Mouse (Mus musculus): ENCODE results near the gene Pus7l. TPM values are rescaled to one million over a fixed set of nuclear protein-coding genes. Genes with fewer than 3 reads are reported as not detected.
A peak's percentile ranks its signal among the peaks of the same experiment; 100 is the strongest.

Gene Pus7l
- polyA plus RNA-seq, 1 experiment = 6.4 TPM

GRCm38 (mm10) chr15:94532306-94532705 is 11.0 kb downstream of the Pus7l start:
- H3K27ac ChIP-seq (ENCODE audit: control insufficient read depth, insufficient read depth, low read length) = no peak overlapping the region
- WGBS = 95% methylated on average over 5 of the region's 5 CpGs
- H3K36me3 ChIP-seq (ENCODE audit: control insufficient read depth, insufficient read depth, low read length) = no peaks in the 10 kb centered on the region
- no peak overlapping the region for H3K4me3 ChIP-seq (ENCODE audit: control insufficient read depth, insufficient read depth, low read length)
- H3K4me1 ChIP-seq (replicated peaks; ENCODE audit: control insufficient read depth, insufficient read depth, low read length) = no peaks in the 10 kb centered on the region
- no peak for DNase-seq
- no peak for TF ChIP-seq POLR2A (IDR thresholded peaks at IDR 0.05; ENCODE audit: control insufficient read depth, extremely low read depth, insufficient read depth, low read length, poor library complexity)
- no peak for TF ChIP-seq CTCF (IDR thresholded peaks at IDR 0.05; ENCODE audit: borderline replicate concordance, control insufficient read depth, extremely low read depth, insufficient read depth, low read length, poor library complexity)
- no peaks in the 10 kb centered on the region for H3K27me3 ChIP-seq (ENCODE audit: control insufficient read depth, insufficient read depth, low read length)

GRCm38 (mm10) chr15:94530519-94530918 is 12.8 kb downstream of the Pus7l start:
- Histone ChIP-seq H3K4me3 (ENCODE audit: control insufficient read depth, insufficient read depth, low read length) (no peak overlapping the region), H3K27ac (ENCODE audit: control insufficient read depth, insufficient read depth, low read length) (no peak overlapping the region), H3K27me3 (ENCODE audit: control insufficient read depth, insufficient read depth, low read length) (no peaks in the 10 kb centered on the region), H3K4me1 (replicated peaks; ENCODE audit: control insufficient read depth, insufficient read depth, low read length) (no peaks in the 10 kb centered on the region), H3K36me3 (ENCODE audit: control insufficient read depth, insufficient read depth, low read length) (no peaks in the 10 kb centered on the region)
- no peak for DNase-seq
- TF ChIP-seq CTCF (IDR thresholded peaks at IDR 0.05; ENCODE audit: borderline replicate concordance, control insufficient read depth, extremely low read depth, insufficient read depth, low read length, poor library complexity) = no peak
- no peak for TF ChIP-seq POLR2A (IDR thresholded peaks at IDR 0.05; ENCODE audit: control insufficient read depth, extremely low read depth, insufficient read depth, low read length, poor library complexity)
- WGBS = 96% methylated on average over 3 of the region's 3 CpGs

- Histone ChIP-seq H3K4me1 (replicated peaks; ENCODE audit: control insufficient read depth, insufficient read depth, low read length) (no peaks in the 10 kb centered on the region), H3K4me3 (ENCODE audit: control insufficient read depth, insufficient read depth, low read length) (no peak overlapping the region), H3K27me3 (ENCODE audit: control insufficient read depth, insufficient read depth, low read length) (no peaks in the 10 kb centered on the region), H3K27ac (ENCODE audit: control insufficient read depth, insufficient read depth, low read length) (no peak overlapping the region), H3K36me3 (ENCODE audit: control insufficient read depth, insufficient read depth, low read length) (no peaks in the 10 kb centered on the region)
- no peak for DNase-seq
- 96% methylated on average over 12 of the region's 12 CpGs for WGBS
- TF ChIP-seq POLR2A (IDR thresholded peaks at IDR 0.05; ENCODE audit: control insufficient read depth, extremely low read depth, insufficient read depth, low read length, poor library complexity) (no peak), CTCF (IDR thresholded peaks at IDR 0.05; ENCODE audit: borderline replicate concordance, control insufficient read depth, extremely low read depth, insufficient read depth, low read length, poor library complexity) (no peak)
These were observed 18.4 kb downstream of the Pus7l start for GRCm38 (mm10) chr15:94524956-94525355.

GRCm38 (mm10) chr15:94523251-94523650 is 20.1 kb downstream of the Pus7l start:
- DNase-seq = no peak
- Histone ChIP-seq H3K4me1 (replicated peaks; ENCODE audit: control insufficient read depth, insufficient read depth, low read length) (no peaks in the 10 kb centered on the region), H3K4me3 (ENCODE audit: control insufficient read depth, insufficient read depth, low read length) (no peak overlapping the region), H3K36me3 (ENCODE audit: control insufficient read depth, insufficient read depth, low read length) (no peaks in the 10 kb centered on the region), H3K27ac (ENCODE audit: control insufficient read depth, insufficient read depth, low read length) (no peak overlapping the region), H3K27me3 (ENCODE audit: control insufficient read depth, insufficient read depth, low read length) (no peaks in the 10 kb centered on the region)
- no peak for TF ChIP-seq POLR2A (IDR thresholded peaks at IDR 0.05; ENCODE audit: control insufficient read depth, extremely low read depth, insufficient read depth, low read length, poor library complexity)
- TF ChIP-seq CTCF (IDR thresholded peaks at IDR 0.05; ENCODE audit: borderline replicate concordance, control insufficient read depth, extremely low read depth, insufficient read depth, low read length, poor library complexity) = no peak
- WGBS = 96% methylated on average over 28 of the region's 28 CpGs

GRCm38 (mm10) chr15:94520959-94521358 is 22.4 kb downstream of the Pus7l start:
- 86% methylated on average over 5 of the region's 5 CpGs for WGBS
- Histone ChIP-seq H3K36me3 (ENCODE audit: control insufficient read depth, insufficient read depth, low read length) (no peaks in the 10 kb centered on the region), H3K4me1 (replicated peaks; ENCODE audit: control insufficient read depth, insufficient read depth, low read length) (no peaks in the 10 kb centered on the region), H3K27ac (ENCODE audit: control insufficient read depth, insufficient read depth, low read length) (no peak overlapping the region), H3K27me3 (ENCODE audit: control insufficient read depth, insufficient read depth, low read length) (no peaks in the 10 kb centered on the region), H3K4me3 (ENCODE audit: control insufficient read depth, insufficient read depth, low read length) (no peak overlapping the region)
- no peak for TF ChIP-seq CTCF (IDR thresholded peaks at IDR 0.05; ENCODE audit: borderline replicate concordance, control insufficient read depth, extremely low read depth, insufficient read depth, low read length, poor library complexity)
- no peak for DNase-seq

GRCm38 (mm10) chr15:94520205-94520900 is 23.0 kb downstream of the Pus7l start:
- DNase-seq = peak; percentile 30
- no peaks in the 10 kb centered on the region for H3K4me1 ChIP-seq (replicated peaks; ENCODE audit: control insufficient read depth, insufficient read depth, low read length)
- H3K36me3 ChIP-seq (ENCODE audit: control insufficient read depth, insufficient read depth, low read length) = no peaks in the 10 kb centered on the region
- H3K27ac ChIP-seq (ENCODE audit: control insufficient read depth, insufficient read depth, low read length) = no peak overlapping the region
- 43% methylated on average over 9 of the region's 9 CpGs for WGBS
- no peak overlapping the region for H3K4me3 ChIP-seq (ENCODE audit: control insufficient read depth, insufficient read depth, low read length)
- no peaks in the 10 kb centered on the region for H3K27me3 ChIP-seq (ENCODE audit: control insufficient read depth, insufficient read depth, low read length)
- no peak for TF ChIP-seq POLR2A (IDR thresholded peaks at IDR 0.05; ENCODE audit: control insufficient read depth, extremely low read depth, insufficient read depth, low read length, poor library complexity)
- no peak for TF ChIP-seq CTCF (IDR thresholded peaks at IDR 0.05; ENCODE audit: borderline replicate concordance, control insufficient read depth, extremely low read depth, insufficient read depth, low read length, poor library complexity)
